Mouse (Mus musculus): Measurements from ENCODE around the gene Tgfb3.

DNA sequence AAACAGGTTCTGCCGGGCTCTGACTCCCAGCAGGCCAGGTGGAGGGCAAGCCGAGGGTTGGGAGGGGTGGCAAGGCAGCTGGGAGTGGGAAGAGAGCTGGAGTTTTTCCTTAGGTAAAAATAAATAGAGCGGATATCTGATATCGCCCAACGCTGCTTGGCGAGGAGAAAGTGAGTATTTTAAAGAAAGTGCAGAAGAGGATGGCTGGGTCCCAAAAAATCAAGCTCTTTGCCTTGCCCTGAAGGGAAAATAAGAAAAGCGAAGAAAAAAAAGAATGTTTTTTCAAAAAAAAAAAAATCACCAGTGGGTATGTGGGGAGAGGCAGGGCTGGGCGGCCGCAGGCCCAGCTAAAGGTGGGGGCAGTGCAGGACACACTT is 677 bp downstream of the Tgfb3 start:
- TF ChIP-seq POLR2A (IDR thresholded peaks at IDR 0.05; ENCODE audit: insufficient read depth, low read depth, low read length) = no peak
- TF ChIP-seq CTCF (IDR thresholded peaks at IDR 0.05; ENCODE audit: insufficient read depth, low read depth, low read length) = no peak
